Mouse (Mus musculus) activated CD4-positive, CD25-positive, alpha-beta regulatory T cell (primary cell): ENCODE results near the gene Csnk2a2. TPM values are rescaled to one million over a fixed set of nuclear protein-coding genes. Genes with fewer than 3 reads are reported as not detected.

Experiments
- polyA plus RNA-seq, 2 experiments: library from polyadenylated mRNA; unstranded; fragments of 100-300 nt; shearing (Covaris generic); gene quantifications; one replicate each; pipeline ENCODE4 v1.2.1; 2017

The Csnk2a2 gene
- polyA plus RNA-seq = 10 to 100 TPM; 30.7 to 46.6 TPM

GRCm38 (mm10) chr8:95490006-95490405, at the start of gene Csnk2a2:
Gene Csnk2a2 (minus strand): TSS chr8:95490039.

DNA sequence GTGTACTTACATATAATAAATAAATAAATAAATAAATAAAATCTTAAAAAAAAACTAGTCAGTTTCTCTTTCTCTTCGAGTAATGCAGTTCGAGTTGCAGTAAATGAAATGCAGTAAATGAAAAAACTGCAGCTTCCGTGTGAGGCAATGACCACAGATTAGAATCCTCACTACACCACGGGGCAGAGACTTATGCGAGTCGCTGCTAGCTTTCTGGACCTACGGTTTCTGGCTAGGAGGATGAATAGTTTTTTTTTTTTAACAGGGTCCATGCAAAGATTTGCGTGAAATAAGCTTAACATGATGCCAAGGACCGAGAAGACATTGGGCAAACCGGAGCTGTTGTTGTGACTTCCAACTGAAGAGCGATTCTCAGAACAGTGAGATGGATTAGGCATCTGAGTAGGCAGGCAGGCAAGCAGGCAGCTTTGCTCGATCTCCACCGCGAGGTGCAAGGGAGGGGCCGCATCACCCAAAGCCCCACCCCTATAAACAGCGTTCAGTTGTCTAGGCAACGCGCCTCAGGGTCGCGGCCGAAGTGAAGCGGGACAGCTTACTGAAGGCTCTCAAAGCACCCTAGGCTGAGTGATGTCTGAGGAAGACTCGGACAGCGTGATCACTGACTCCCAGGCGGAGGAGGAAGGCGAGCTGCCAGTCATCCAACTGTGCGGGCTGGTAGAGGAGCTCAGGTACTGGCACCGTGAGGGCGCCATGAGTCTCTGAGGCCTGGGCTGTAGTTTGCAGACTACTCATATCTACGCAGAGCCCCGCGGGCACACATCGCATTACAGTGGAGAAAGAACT, 43.9 kb upstream of the Csnk2a2 start, which contains the start of gene Ccdc113:
Gene Ccdc113, plus strand, starts transcription at position 502 of the 804 bp plus-strand sequence.

GRCm38 (mm10) chr8:95434686-95435439, 55.0 kb downstream of the Csnk2a2 start, which contains the start of gene Cfap20:
Gene Cfap20 (minus strand): TSS chr8:95434869.

Other genes with a start within 250 kb of the Csnk2a2 start
- gene Cngb1, start 183.5 kb downstream of the Csnk2a2 start, polyA plus RNA-seq = under 1 TPM in 1 of 2 experiments, not detected in 1; 0.17 TPM
- not detected for gene Tepp, start 179.5 kb downstream of the Csnk2a2 start, polyA plus RNA-seq
- gene Zfp319, start 158.1 kb downstream of the Csnk2a2 start, polyA plus RNA-seq = 1 to 10 TPM; 6.3 to 8.4 TPM
- 10 to 100 TPM; 57.8 to 63.3 TPM for gene Usb1, start 157.8 kb downstream of the Csnk2a2 start, polyA plus RNA-seq
- under 1 TPM; 0.52 to 0.61 TPM for gene Mmp15, start 137.8 kb downstream of the Csnk2a2 start, polyA plus RNA-seq
- gene Cfap20, start 55.2 kb downstream of the Csnk2a2 start, polyA plus RNA-seq = 10 to 100 TPM; 42.5 to 52.7 TPM
- not detected for gene Ccdc113, start 44.0 kb upstream of the Csnk2a2 start, polyA plus RNA-seq
- gene Prss54, start 86.3 kb upstream of the Csnk2a2 start, polyA plus RNA-seq = not detected
- 1 to 10 TPM; 8.2 to 8.4 TPM for gene Gins3, start 143.4 kb upstream of the Csnk2a2 start, polyA plus RNA-seq
- gene Ndrg4, start 186.9 kb upstream of the Csnk2a2 start, polyA plus RNA-seq = 1 to 10 TPM in 1 of 2 experiments, under 1 TPM in 1; 0.90 to 1.4 TPM
- gene Setd6, start 225.8 kb upstream of the Csnk2a2 start, polyA plus RNA-seq = 10 to 100 TPM; 42.9 to 52.7 TPM